Mouse (Mus musculus) CH12.LX (cell line): Measurements from ENCODE around the gene 1700022I11Rik.

Experiments used
- CHD1 ChIP-seq: IDR thresholded peaks from 2 replicates; pipeline ENCODE4 v1.6.1; 2012; ENCODE audit warnings: low read depth, low read length, improper control_type of control experiment, inconsistent platforms
- CTCF ChIP-seq, 2 experiments: IDR thresholded peaks in 1 of 2; conservative IDR thresholded peaks in 1 of 2; 2 replicates each; pipeline ENCODE4 v1.5.1; 2011 to 2012; ENCODE audit warnings: low read depth in 2 of 2, low read length in 2 of 2, improper control_type of control experiment in 1 of 2, inconsistent platforms in 1 of 2, mild to moderate bottlenecking in 1 of 2, moderate library complexity in 1 of 2
- EP300 ChIP-seq: IDR thresholded peaks from 2 replicates; pipeline ENCODE4 v1.6.1; 2011; ENCODE audit warnings: low read length, improper control_type of control experiment
- GABPA ChIP-seq: IDR thresholded peaks from 2 replicates; pipeline ENCODE4 v1.6.1; 2012; ENCODE audit warnings: low read depth, low read length, improper control_type of control experiment, inconsistent platforms; ENCODE audit not compliant: insufficient replicate concordance
- HCFC1 ChIP-seq: IDR thresholded peaks from 2 replicates; pipeline ENCODE4 v1.6.1; 2012; ENCODE audit warnings: low read depth, mild to moderate bottlenecking, inconsistent platforms, low read length, improper control_type of control experiment
- MAX ChIP-seq: IDR thresholded peaks from 2 replicates; pipeline ENCODE4 v1.6.1; 2011; ENCODE audit warnings: low read length, improper control_type of control experiment
- MYC ChIP-seq: IDR thresholded peaks from 2 replicates; pipeline ENCODE4 v1.6.1; 2011; ENCODE audit warnings: low read depth, mild to moderate bottlenecking, improper control_type of control experiment, low read length
- POLR2A ChIP-seq: IDR thresholded peaks from 2 replicates; pipeline ENCODE4 v1.6.1; 2011; ENCODE audit warnings: low read depth, mild to moderate bottlenecking, improper control_type of control experiment, low read length

DNA sequence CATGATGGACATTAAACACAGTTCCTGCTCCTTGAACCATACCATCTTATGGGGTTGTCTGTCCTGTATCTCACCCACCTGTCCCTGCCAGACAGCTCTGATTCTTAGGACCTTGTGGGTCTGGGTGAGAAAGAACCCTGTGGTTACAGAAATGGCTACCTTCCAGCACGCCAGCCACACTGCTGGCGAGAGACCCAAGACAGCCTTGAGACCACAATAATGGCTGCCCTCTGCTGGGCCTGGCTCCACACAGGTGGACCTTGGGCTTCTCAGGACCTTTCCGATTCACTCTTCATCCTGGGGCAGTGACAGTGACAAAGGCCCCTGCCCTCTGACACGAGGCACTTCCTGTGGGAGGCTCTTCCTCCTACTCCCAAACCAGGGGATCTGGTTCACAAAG, 10.0 kb upstream of the 1700022I11Rik start:
- TF ChIP-seq MYC (no peak), CTCF (conservative IDR thresholded peaks at IDR 0.05 in 1 of 2, IDR thresholded peaks at IDR 0.05 in 1 of 2; ENCODE audit: low read depth in 2 of 2, low read length in 2 of 2) (no peak), GABPA (no peak), EP300 (no peak), MAX (no peak), POLR2A (no peak), CHD1 (no peak), HCFC1 (no peak)
